Mouse (Mus musculus): ENCODE measurements around the gene Gm9944. TPM values are rescaled to one million over a fixed set of nuclear protein-coding genes. Genes with fewer than 3 reads are reported as not detected.
A peak's percentile ranks its signal among the peaks of the same experiment; 100 is the strongest.

Gene Gm9944
- polyA plus RNA-seq, 1 experiment from 2014 or later: not detected

- Histone ChIP-seq H3K9me3 (ENCODE audit: control insufficient read depth, low read depth, low read length) (no peaks in the 10 kb centered on the region), H3K27ac (ENCODE audit: low read length) (no peak overlapping the region), H3K9ac (replicated peaks; ENCODE audit: low read depth, low read length) (no peak overlapping the region), H3K36me3 (ENCODE audit: control insufficient read depth, insufficient read depth, low read length) (no peaks in the 10 kb centered on the region), H3K4me3 (ENCODE audit: low read depth, low read length) (no peak overlapping the region), H3K4me2 (replicated peaks; ENCODE audit: low read depth, low read length) (no peak overlapping the region), H3K4me1 (ENCODE audit: control insufficient read depth, insufficient read depth, low read length) (no peaks in the 10 kb centered on the region), H3K27me3 (ENCODE audit: control insufficient read depth, insufficient read depth, low read length) (no peaks in the 10 kb centered on the region)
- ATAC-seq (ENCODE audit: insufficient number of reproducible peaks, insufficient read depth, low FRiP score, low read depth): no peak
- WGBS: 86% methylated on average over 5 of the region's 5 CpGs
These were observed 19.9 kb downstream of the Gm9944 start for GRCm38 (mm10) chr4:144433216-144433615.

GRCm38 (mm10) chr4:144430723-144431122, 22.4 kb downstream of the Gm9944 start:
- no peak overlapping the region for H3K27ac ChIP-seq (ENCODE audit: low read length)
- no peaks in the 10 kb centered on the region for H3K36me3 ChIP-seq (ENCODE audit: control insufficient read depth, insufficient read depth, low read length)
- ATAC-seq (ENCODE audit: insufficient number of reproducible peaks, insufficient read depth, low FRiP score, low read depth): 0 out of 2 replicates have a peak, but pooled peaks have one; percentile 14
- no peak overlapping the region for H3K4me3 ChIP-seq (ENCODE audit: low read depth, low read length)
- no peak overlapping the region for H3K4me2 ChIP-seq (replicated peaks; ENCODE audit: low read depth, low read length)
- no peaks in the 10 kb centered on the region for H3K27me3 ChIP-seq (ENCODE audit: control insufficient read depth, insufficient read depth, low read length)
- no peaks in the 10 kb centered on the region for H3K4me1 ChIP-seq (ENCODE audit: control insufficient read depth, insufficient read depth, low read length)
- H3K9me3 ChIP-seq (ENCODE audit: control insufficient read depth, low read depth, low read length): no peaks in the 10 kb centered on the region
- H3K9ac ChIP-seq (replicated peaks; ENCODE audit: low read depth, low read length): no peak overlapping the region
- WGBS: 74% methylated on average over 2 of the region's 2 CpGs

- H3K9me3 ChIP-seq (ENCODE audit: control insufficient read depth, low read depth, low read length): no peaks in the 10 kb centered on the region
- H3K4me3 ChIP-seq (ENCODE audit: low read depth, low read length): no peak overlapping the region
- no peaks in the 10 kb centered on the region for H3K4me1 ChIP-seq (ENCODE audit: control insufficient read depth, insufficient read depth, low read length)
- H3K4me2 ChIP-seq (replicated peaks; ENCODE audit: low read depth, low read length): no peak overlapping the region
- no peak overlapping the region for H3K27ac ChIP-seq (ENCODE audit: low read length)
- no peak for ATAC-seq (ENCODE audit: insufficient number of reproducible peaks, insufficient read depth, low FRiP score, low read depth)
- H3K9ac ChIP-seq (replicated peaks; ENCODE audit: low read depth, low read length): no peak overlapping the region
- H3K27me3 ChIP-seq (ENCODE audit: control insufficient read depth, insufficient read depth, low read length): no peaks in the 10 kb centered on the region
- 19% methylated on average over 3 of the region's 3 CpGs for WGBS
- H3K36me3 ChIP-seq (ENCODE audit: control insufficient read depth, insufficient read depth, low read length): no peaks in the 10 kb centered on the region
These were observed 24.2 kb downstream of the Gm9944 start for GRCm38 (mm10) chr4:144428868-144429267.

GRCm38 (mm10) chr4:144424590-144424989, 28.5 kb downstream of the Gm9944 start:
- Histone ChIP-seq H3K4me1 (ENCODE audit: control insufficient read depth, insufficient read depth, low read length) (no peaks in the 10 kb centered on the region), H3K36me3 (ENCODE audit: control insufficient read depth, insufficient read depth, low read length) (no peaks in the 10 kb centered on the region), H3K4me2 (replicated peaks; ENCODE audit: low read depth, low read length) (no peak overlapping the region), H3K27ac (ENCODE audit: low read length) (no peak overlapping the region), H3K9me3 (ENCODE audit: control insufficient read depth, low read depth, low read length) (no peaks in the 10 kb centered on the region), H3K27me3 (ENCODE audit: control insufficient read depth, insufficient read depth, low read length) (no peaks in the 10 kb centered on the region), H3K4me3 (ENCODE audit: low read depth, low read length) (no peak overlapping the region), H3K9ac (replicated peaks; ENCODE audit: low read depth, low read length) (no peak overlapping the region)
- WGBS: 71% methylated on average over 5 of the region's 5 CpGs
- no peak for ATAC-seq (ENCODE audit: insufficient number of reproducible peaks, insufficient read depth, low FRiP score, low read depth)

GRCm38 (mm10) chr4:144420644-144421043, 32.5 kb downstream of the Gm9944 start:
- no peak overlapping the region for H3K4me3 ChIP-seq (ENCODE audit: low read depth, low read length)
- no peaks in the 10 kb centered on the region for H3K36me3 ChIP-seq (ENCODE audit: control insufficient read depth, insufficient read depth, low read length)
- ATAC-seq (ENCODE audit: insufficient number of reproducible peaks, insufficient read depth, low FRiP score, low read depth): no peak
- no peak overlapping the region for H3K27ac ChIP-seq (ENCODE audit: low read length)
- H3K4me1 ChIP-seq (ENCODE audit: control insufficient read depth, insufficient read depth, low read length): no peaks in the 10 kb centered on the region
- no peaks in the 10 kb centered on the region for H3K27me3 ChIP-seq (ENCODE audit: control insufficient read depth, insufficient read depth, low read length)
- H3K9me3 ChIP-seq (ENCODE audit: control insufficient read depth, low read depth, low read length): no peaks in the 10 kb centered on the region
- no peak overlapping the region for H3K4me2 ChIP-seq (replicated peaks; ENCODE audit: low read depth, low read length)
- no peak overlapping the region for H3K9ac ChIP-seq (replicated peaks; ENCODE audit: low read depth, low read length)

- ATAC-seq (ENCODE audit: insufficient number of reproducible peaks, insufficient read depth, low FRiP score, low read depth): no peak
- H3K36me3 ChIP-seq (ENCODE audit: control insufficient read depth, insufficient read depth, low read length): no peaks in the 10 kb centered on the region
- 68% methylated on average over 9 of the region's 9 CpGs for WGBS
These were observed 44.8 kb downstream of the Gm9944 start, which contains the start of gene Pramef12 for GRCm38 (mm10) chr4:144408290-144408689. Gene Pramef12, minus strand, starts transcription at chr4:144408464.

GRCm38 (mm10) chr4:144406261-144406660, 46.9 kb downstream of the Gm9944 start:
- H3K9me3 ChIP-seq (ENCODE audit: control insufficient read depth, low read depth, low read length): no peaks in the 10 kb centered on the region

More at GRCm38 (mm10) chr4:144408290-144408689, 44.8 kb downstream of the Gm9944 start, which contains the start of gene Pramef12:
- H3K4me2 ChIP-seq (replicated peaks; ENCODE audit: low read depth, low read length): no peak within 1 kb of the TSS
- no peaks in the 10 kb centered on the region for H3K9me3 ChIP-seq (ENCODE audit: control insufficient read depth, low read depth, low read length)
- no peak within 1 kb of the TSS for H3K9ac ChIP-seq (replicated peaks; ENCODE audit: low read depth, low read length)
- no peak within 1 kb of the TSS for H3K4me3 ChIP-seq (ENCODE audit: low read depth, low read length)
- no peaks in the 10 kb centered on the region for H3K4me1 ChIP-seq (ENCODE audit: control insufficient read depth, insufficient read depth, low read length)
- H3K27ac ChIP-seq (ENCODE audit: low read length): no peak within 1 kb of the TSS
- no peaks in the 10 kb centered on the region for H3K27me3 ChIP-seq (ENCODE audit: control insufficient read depth, insufficient read depth, low read length)

GRCm38 (mm10) chr4:144404456-144405086, 48.5 kb downstream of the Gm9944 start:
- peak overlapping the region; percentile 40 for H3K4me2 ChIP-seq (replicated peaks; ENCODE audit: low read depth, low read length)
- peak; percentile 93 for ATAC-seq (ENCODE audit: insufficient number of reproducible peaks, insufficient read depth, low FRiP score, low read depth)
- peak overlapping the region; percentile 62 for H3K27ac ChIP-seq (ENCODE audit: low read length)
- H3K4me3 ChIP-seq (ENCODE audit: low read depth, low read length): peak overlapping the region; percentile 25
- no peaks in the 10 kb centered on the region for H3K36me3 ChIP-seq (ENCODE audit: control insufficient read depth, insufficient read depth, low read length)
- no peak overlapping the region for H3K9ac ChIP-seq (replicated peaks; ENCODE audit: low read depth, low read length)
- H3K27me3 ChIP-seq (ENCODE audit: control insufficient read depth, insufficient read depth, low read length): no peaks in the 10 kb centered on the region
- H3K4me1 ChIP-seq (ENCODE audit: control insufficient read depth, insufficient read depth, low read length): no peaks in the 10 kb centered on the region
- no peaks in the 10 kb centered on the region for H3K9me3 ChIP-seq (ENCODE audit: control insufficient read depth, low read depth, low read length)
- WGBS: 3% methylated on average over 17 of the region's 17 CpGs

More at GRCm38 (mm10) chr4:144406261-144406660, 46.9 kb downstream of the Gm9944 start:
- 59% methylated on average over 3 of the region's 3 CpGs for WGBS
- no peak overlapping the region for H3K4me2 ChIP-seq (replicated peaks; ENCODE audit: low read depth, low read length)
- no peak for ATAC-seq (ENCODE audit: insufficient number of reproducible peaks, insufficient read depth, low FRiP score, low read depth)
- no peak overlapping the region for H3K27ac ChIP-seq (ENCODE audit: low read length)
- no peak overlapping the region for H3K4me3 ChIP-seq (ENCODE audit: low read depth, low read length)
- H3K4me1 ChIP-seq (ENCODE audit: control insufficient read depth, insufficient read depth, low read length): no peaks in the 10 kb centered on the region
- H3K27me3 ChIP-seq (ENCODE audit: control insufficient read depth, insufficient read depth, low read length): no peaks in the 10 kb centered on the region
- H3K9ac ChIP-seq (replicated peaks; ENCODE audit: low read depth, low read length): no peak overlapping the region
- no peaks in the 10 kb centered on the region for H3K36me3 ChIP-seq (ENCODE audit: control insufficient read depth, insufficient read depth, low read length)
